Mouse (Mus musculus) induced T-regulatory cell, adult 2 months (primary cell): ENCODE measurements around the gene Foxn1.
A peak's percentile ranks its signal among the peaks of the same experiment; 100 is the strongest.

ENCODE experiments used
- DNase-seq: peaks from one replicate; pipeline ENCODE4 v3.0.0-alpha.2; 2012; ENCODE audit warnings: low read depth

Foxn1 gene

DNA sequence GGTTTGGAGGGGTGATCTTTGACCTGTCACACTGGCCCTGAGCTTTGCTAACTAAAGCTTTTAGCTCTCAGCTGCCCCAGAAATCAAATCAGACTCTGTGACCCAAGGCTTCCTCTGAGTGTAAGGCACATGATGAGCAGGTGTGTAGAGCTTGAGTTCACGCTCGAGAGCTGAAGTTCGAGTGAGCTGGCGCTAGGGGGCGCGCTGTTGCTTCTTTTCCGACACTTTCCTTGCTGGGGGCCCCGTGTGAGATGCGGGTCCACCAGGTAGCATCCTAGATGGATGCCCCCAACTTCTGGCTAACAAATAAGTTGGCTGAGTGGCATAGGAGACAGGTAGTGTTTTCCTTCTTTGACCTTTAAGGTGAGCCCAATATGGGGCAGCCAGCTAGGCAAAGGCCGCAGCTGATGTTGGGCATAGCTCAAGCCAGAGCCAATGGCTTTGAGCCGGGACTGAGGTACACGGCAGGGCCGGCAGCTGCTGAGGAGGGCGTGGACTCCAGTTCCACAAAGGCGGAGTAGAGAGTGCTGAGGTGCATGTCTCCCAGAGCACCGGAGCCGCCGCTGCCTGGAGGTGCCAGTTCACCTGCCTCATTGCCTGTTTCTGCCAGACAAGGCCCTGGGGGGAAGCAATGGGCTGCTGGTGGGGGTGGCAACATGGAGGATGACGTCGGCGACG, 27.9 kb downstream of the Foxn1 start:
- DNase-seq: peak; percentile 72

DNA sequence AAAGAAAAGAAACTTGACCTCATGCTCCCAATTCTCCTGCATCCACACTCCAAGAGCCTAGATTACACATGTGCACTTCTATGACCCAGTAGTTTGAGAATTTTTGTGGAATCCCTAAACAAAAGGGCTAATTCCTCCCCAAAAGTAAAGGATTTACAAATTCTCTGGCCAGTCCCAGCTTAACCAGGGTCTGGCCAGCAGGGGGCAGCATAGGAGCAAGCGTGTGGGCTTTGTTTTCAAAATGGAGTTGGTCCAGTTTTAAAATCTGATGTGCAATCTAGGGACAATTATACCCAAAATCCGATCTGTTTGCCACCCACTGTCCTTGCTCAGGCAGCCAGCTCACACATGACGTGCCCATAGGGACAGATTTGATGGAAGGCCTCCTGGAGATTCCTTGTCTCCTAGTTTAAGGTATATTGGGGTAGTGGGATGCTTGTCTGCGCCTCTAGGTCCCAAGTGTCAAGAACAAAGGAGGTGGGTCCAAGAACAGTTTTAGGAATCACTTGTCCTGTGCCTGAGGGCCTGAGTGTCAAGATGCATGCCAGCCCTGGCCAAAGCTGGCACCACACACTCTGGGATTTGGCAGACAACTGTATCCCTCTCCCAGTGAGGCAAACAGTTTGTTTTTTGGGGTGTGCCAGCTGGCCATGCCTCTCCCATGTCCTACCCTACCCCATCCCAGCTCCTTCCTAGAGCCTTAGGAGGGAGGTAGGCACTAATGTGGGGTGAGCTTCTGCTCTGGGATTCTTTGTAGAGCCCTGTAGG, 30.7 kb downstream of the Foxn1 start:
- DNase-seq: peak; percentile 84

DNA sequence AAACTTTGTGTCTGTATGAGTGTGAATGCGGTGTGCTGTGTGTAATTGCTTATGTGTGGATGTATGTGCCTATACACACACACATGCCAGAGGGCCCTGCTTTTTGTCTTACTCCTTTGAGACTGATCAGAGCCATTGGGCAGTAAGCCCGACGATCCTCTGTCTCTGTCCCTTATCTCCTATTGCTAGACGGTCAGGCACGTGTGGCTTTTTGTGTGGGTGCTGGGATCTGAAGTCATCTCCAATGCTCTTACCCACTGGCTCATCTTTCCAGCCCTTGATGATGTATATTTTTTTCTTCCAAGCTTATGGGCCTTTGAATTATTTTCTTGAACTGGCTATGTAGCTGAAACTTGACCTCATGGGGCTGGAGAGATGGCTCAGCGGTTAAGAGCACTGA, 31.5 kb downstream of the Foxn1 start:
- DNase-seq: no peak

GRCm38 (mm10) chr11:78353081-78353480, 33.3 kb downstream of the Foxn1 start:
- peak; percentile 32 for DNase-seq

DNA sequence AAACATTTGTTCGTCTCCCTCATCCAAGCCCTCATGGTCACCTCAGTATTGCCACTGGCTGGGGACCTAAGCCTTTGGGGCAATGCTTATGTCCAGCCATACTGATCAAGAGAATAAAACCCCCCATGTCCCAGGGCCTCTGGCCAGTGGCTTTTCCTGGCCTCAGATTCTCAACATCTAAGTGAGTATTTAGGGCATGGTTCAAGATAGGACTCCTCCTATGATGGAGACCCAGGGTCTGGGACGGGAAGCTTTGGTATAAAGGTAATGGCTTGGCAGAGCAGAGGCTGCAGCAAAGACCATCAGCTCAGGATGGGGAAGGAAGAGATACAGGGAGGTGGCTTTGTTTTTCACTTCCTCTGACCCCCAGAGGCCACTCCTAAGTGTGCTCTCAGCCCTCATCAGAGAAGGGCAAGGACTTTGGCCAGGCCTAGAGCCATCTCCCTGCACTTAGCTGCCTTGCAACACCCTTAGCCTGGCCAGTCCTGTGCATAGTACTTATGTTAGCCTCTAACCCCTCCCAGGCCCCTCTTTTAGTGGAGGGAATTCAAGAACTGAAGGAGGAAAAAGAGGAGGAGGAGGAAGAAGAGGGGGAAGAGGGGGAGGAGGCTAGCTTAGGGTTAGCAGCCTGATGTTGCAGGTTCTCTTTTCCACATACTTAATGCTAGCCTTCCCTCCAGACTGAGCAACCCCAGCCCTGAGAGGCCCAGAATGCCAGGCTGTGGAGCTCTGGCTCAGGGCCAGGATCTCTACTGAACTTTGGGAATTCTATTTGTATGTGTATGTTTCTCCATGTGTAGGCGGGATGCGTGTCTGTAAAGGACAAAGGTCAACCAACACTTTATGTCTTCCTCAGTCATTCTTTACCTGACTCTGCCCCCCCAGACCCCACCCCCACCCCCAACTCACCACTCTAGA, 36.7 kb downstream of the Foxn1 start:
- DNase-seq: no peak

DNA sequence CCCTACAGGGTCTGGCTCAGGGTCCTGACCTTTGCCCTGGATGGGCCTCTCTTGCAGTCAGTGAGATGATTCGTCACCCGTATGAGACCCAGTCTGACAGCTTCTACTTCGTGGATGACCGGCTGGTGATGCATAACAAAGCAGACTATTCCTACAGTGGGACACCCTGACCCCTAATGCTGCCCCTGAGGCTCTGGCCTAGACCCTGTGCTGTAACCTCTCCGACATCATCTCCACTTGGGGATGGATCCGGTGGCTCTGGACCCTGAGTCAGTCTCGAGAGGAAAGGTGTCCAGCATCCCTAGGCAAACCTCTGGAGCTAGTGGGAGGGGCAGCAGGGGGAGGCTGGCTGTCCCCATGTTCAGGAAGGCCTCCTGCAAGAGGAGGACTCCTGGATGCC, 37.9 kb downstream of the Foxn1 start:
- DNase-seq: no peak

DNA sequence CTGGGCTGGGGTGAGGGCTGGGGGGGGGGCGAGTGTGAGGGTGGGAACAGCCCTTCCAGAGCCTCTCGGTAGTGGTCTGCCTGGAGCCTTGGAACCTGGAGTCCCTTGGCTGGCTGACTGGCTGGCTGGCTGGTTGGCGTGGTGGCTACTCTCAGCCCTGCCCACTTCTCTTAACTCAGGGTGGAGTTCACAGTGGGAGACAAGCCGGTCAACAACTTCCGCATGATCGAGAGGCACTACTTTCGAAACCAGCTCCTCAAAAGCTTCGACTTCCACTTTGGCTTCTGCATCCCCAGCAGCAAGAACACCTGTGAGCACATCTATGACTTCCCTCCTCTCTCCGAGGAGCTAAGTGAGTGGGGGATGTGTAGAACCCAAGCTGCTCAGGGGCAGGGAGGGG, 38.5 kb downstream of the Foxn1 start:
- no peak for DNase-seq

- peak; percentile 88 for DNase-seq
Observed at GRCm38 (mm10) chr11:78347070-78347754, 39.1 kb downstream of the Foxn1 start.

DNA sequence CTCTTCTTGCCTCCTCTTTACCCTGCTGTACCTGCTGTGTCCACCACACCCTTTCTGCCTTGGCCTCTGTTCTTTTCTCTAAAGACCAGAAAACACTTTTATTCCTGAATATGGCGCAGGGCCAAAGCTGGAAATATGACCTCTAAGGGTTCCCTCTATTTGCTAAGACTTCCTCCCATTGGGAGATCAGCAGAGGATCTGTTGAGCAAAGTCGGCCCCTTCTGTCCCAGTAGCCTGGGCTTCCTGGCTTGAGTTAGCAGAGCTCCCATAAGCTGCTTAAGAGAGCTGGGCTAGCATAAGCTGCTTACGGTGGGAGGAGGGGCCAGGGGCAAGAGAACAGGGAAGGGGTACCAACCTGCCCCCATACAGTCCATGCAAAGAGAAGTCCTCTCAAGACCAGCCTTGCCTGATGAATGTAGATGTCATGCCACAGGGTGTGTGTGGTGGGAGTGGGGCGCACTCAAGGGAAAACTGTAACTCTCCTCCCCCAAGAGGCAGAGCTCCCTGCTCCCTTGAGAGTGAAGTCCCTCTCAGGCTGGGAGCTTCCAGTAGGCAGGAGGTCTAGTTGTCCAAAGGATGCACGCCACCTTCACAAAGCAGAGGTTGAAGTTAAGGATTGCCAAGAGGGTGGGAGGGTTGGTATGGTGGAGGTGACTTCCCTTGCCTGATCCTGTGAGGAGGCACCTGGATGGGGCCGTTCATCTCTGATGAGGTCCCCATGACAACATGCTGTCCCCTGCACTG, 39.9 kb downstream of the Foxn1 start:
- peak; percentile 39 for DNase-seq

- DNase-seq: peak; percentile 82
Observed at GRCm38 (mm10) chr11:78345801-78346200, 40.6 kb downstream of the Foxn1 start.

- peak; percentile 36 for DNase-seq
Observed at GRCm38 (mm10) chr11:78344890-78345715, 41.3 kb downstream of the Foxn1 start.

DNA sequence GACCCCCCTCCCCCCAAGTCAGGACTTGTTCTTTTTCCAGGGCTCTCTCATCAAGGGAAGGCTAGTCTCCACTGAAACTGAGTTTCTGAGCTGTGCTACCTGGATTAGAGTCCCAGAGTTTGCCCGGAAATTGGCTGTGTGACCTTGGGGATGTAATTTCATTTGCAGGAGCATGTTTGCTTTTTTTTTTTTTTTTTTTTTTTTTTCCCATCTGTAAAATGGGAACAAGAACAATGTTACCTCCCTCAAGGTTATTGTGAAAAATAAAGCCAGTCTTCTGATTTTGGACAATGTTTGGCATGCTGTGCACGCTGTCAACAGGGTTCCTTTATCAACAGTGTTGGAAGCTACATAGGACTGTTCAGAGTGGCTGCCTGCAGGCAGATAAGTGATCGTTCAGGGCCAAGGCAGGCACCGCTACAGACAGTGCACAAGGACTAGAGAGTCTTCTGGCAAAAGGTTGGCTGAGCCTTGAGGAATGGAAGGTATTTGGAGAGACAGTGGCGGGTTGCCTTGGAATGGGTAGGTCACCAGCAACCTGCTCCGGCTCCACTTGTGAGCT, 41.9 kb downstream of the Foxn1 start:
- DNase-seq: no peak

GRCm38 (mm10) chr11:78343381-78344327, 42.7 kb downstream of the Foxn1 start, which contains the start of gene Unc119:
TSS of gene Unc119 (plus strand) at chr11:78343482.
- DNase-seq: peak; percentile 86

DNA sequence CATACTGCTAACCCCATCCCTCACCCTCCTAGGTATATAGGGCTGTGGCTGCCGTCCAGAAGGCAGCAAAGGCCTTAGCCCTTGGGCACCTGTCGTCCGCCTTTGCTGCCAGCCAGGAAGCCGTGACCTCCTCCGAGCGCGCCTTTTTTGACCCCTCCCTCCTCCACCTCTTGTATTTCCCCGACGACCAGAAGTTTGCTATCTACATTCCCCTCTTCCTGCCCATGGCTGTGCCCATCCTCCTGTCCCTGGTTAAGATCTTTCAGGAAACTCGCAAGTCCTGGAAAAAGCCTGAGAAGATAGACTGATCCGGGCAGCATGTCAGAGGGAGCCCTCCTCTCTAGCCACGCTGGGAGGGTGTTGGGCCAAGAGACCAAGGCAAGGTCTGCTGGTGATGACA, 44.7 kb downstream of the Foxn1 start:
- no peak for DNase-seq

GRCm38 (mm10) chr11:78337040-78337439, 49.3 kb downstream of the Foxn1 start:
- no peak for DNase-seq

GRCm38 (mm10) chr11:78333992-78334391, 52.4 kb downstream of the Foxn1 start:
- DNase-seq: no peak

GRCm38 (mm10) chr11:78332676-78333075, 53.7 kb downstream of the Foxn1 start:
- no peak for DNase-seq

DNA sequence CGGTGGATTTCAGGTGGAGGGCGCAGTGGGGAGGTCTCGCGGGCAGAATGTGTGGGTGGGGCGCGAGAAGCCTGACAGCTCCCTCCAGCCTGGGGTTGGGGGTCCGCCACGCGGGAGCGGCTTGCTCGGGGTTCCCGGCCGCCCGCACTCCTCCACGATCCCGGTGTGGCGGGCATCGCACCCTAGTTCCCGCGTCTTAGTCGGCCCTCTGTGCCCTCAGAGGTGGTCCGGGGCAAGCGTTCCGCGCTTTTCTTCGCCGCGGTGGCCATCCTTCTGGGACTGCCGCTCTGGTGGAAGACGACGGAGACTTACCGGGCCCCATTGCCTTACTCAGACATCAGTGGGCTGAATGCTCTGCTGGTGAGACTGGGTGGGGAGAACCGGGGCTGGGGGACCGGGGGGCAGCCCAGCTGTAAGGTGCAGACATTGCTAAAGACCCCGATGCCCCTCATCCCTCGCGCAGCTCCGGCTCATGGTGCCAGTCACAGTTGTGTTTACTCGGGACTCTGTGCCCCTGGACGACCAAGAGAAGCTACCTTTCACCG, 57.8 kb downstream of the Foxn1 start:
- no peak for DNase-seq
